Mouse (Mus musculus) liver, adult 2 months (tissue): ENCODE measurements around the gene Prpf18. TPM values are rescaled to one million over a fixed set of nuclear protein-coding genes. Genes with fewer than 3 reads are reported as not detected.

Experiments used
- DNase-seq: peaks from one replicate; pipeline ENCODE4 v3.0.0-alpha.2; 2011; ENCODE audit warnings: low read depth, low spot score; ENCODE audit errors: extremely low read depth
- H3K27ac ChIP-seq: fragments of 200-500 bp; replicated peaks from 2 replicates; pipeline ENCODE4 v1.5.1; 2012; ENCODE audit warnings: low read depth, mild to moderate bottlenecking, control low read depth, inconsistent platforms, low read length; ENCODE audit not compliant: insufficient read depth
- H3K27me3 ChIP-seq: fragments of 200-500 bp; 2 replicates; pipeline ENCODE4 v1.6.1; 2012; ENCODE audit warnings: mild to moderate bottlenecking, moderate library complexity, low read length, inconsistent platforms; ENCODE audit not compliant: control insufficient read depth, insufficient read depth
- H3K36me3 ChIP-seq: fragments of 200-500 bp; 2 replicates; pipeline ENCODE4 v1.6.1; 2012; ENCODE audit warnings: low read length, inconsistent platforms; ENCODE audit not compliant: control insufficient read depth, insufficient read depth
- H3K4me1 ChIP-seq: fragments of 200-500 bp; 2 replicates; pipeline ENCODE4 v1.6.1; 2011; ENCODE audit warnings: low read length; ENCODE audit not compliant: control insufficient read depth, insufficient read depth
- H3K4me3 ChIP-seq: fragments of 200-500 bp; 2 replicates; pipeline ENCODE4 v1.5.1; 2011; ENCODE audit warnings: low read depth, mild to moderate bottlenecking, control low read depth, low read length, moderate library complexity; ENCODE audit not compliant: insufficient read depth
- H3K79me2 ChIP-seq: fragments of 200-500 bp; 2 replicates; pipeline ENCODE4 v1.6.1; 2012; ENCODE audit warnings: inconsistent platforms, mild to moderate bottlenecking, low read length, moderate library complexity; ENCODE audit not compliant: control insufficient read depth, insufficient read depth
- H3K9ac ChIP-seq: fragments of 200-500 bp; 2 replicates; pipeline ENCODE4 v1.6.1; 2012; ENCODE audit warnings: low read depth, mild to moderate bottlenecking, control low read depth, inconsistent platforms, low read length
- CTCF ChIP-seq: fragments of 200-500 bp; IDR thresholded peaks from 2 replicates; pipeline ENCODE4 v1.5.1; 2011; ENCODE audit warnings: low read depth, low read length, control low read depth
- POLR2A ChIP-seq: fragments of 200-500 bp; IDR thresholded peaks from 2 replicates; pipeline ENCODE4 v1.6.1; 2011; ENCODE audit warnings: low read length, control low read depth; ENCODE audit not compliant: insufficient read depth; ENCODE audit errors: extremely low read depth
- WGBS: fragments of 180-500 bp; shearing (Covaris S2); methylation state at CpG from one replicate; pipeline ENCODE4 v1.1.7; 2018; 5-methylcytosine and 5-hydroxymethylcytosine counted together
- polyA plus RNA-seq: library from polyadenylated mRNA; depleted of rRNA; stranded (reverse); fragments of >200 nt; gene quantifications from 2 replicates; pipeline ENCODE4 v1.2.3, GENCODE M21; 2012
- total RNA-seq: library from RNA; depleted of rRNA; stranded (reverse); fragments of >200 nt; gene quantifications from 2 replicates; pipeline ENCODE4 v1.2.3, GENCODE M21; 2014

The Prpf18 gene
- total and polyA plus RNA-seq, 2 experiments: 7.8 to 40.9 TPM

GRCm38 (mm10) chr2:4579357-4580068 is 72.4 kb downstream of the Prpf18 start:
- no peak overlapping the region for H3K9ac ChIP-seq
- DNase-seq: no peak
- TF ChIP-seq CTCF (no peak), POLR2A (no peak)
- peaks cover 2% of the 10 kb centered on the region for H3K4me1 ChIP-seq
- no peaks in the 10 kb centered on the region for H3K79me2 ChIP-seq
- H3K36me3 ChIP-seq: peaks cover 12% of the 10 kb centered on the region; the same call in 1 of the 2 replicates
- WGBS: 75% methylated on average over 8 of the region's 8 CpGs
- H3K27me3 ChIP-seq: no peaks in the 10 kb centered on the region
- H3K4me3 ChIP-seq: no peak overlapping the region
- peak overlapping the region; percentile 54 for H3K27ac ChIP-seq

GRCm38 (mm10) chr2:4578291-4578690 is 73.6 kb downstream of the Prpf18 start:
- Histone ChIP-seq H3K4me3 (no peak overlapping the region), H3K79me2 (no peaks in the 10 kb centered on the region), H3K4me1 (peaks cover 5% of the 10 kb centered on the region), H3K27ac (peak overlapping the region; percentile 31; the same call in 1 of the 2 replicates), H3K36me3 (peaks cover 14% of the 10 kb centered on the region; the same call in 1 of the 2 replicates), H3K9ac (no peak overlapping the region), H3K27me3 (no peaks in the 10 kb centered on the region)
- no peak for DNase-seq
- 59% methylated on average over 5 of the region's 5 CpGs for WGBS
- no peak for TF ChIP-seq POLR2A
- TF ChIP-seq CTCF: no peak

GRCm38 (mm10) chr2:4575975-4576374 is 75.9 kb downstream of the Prpf18 start:
- Histone ChIP-seq H3K27me3 (no peaks in the 10 kb centered on the region), H3K79me2 (no peaks in the 10 kb centered on the region), H3K9ac (no peak overlapping the region), H3K36me3 (peaks cover 14% of the 10 kb centered on the region; the same call in 1 of the 2 replicates), H3K4me3 (no peak overlapping the region), H3K27ac (no peak overlapping the region), H3K4me1 (peaks cover 18% of the 10 kb centered on the region)
- no peak for TF ChIP-seq POLR2A
- no peak for DNase-seq
- WGBS: 90% methylated on average over 7 of the region's 7 CpGs

- H3K27ac ChIP-seq: no peak overlapping the region
- no peak overlapping the region for H3K4me3 ChIP-seq
- WGBS: 85% methylated on average over 2 of the region's 2 CpGs
- DNase-seq: no peak
- no peak overlapping the region for H3K9ac ChIP-seq
- TF ChIP-seq POLR2A: no peak
- TF ChIP-seq CTCF: no peak
- H3K27me3 ChIP-seq: no peaks in the 10 kb centered on the region
- H3K36me3 ChIP-seq: peaks cover 14% of the 10 kb centered on the region; the same call in 1 of the 2 replicates
- H3K4me1 ChIP-seq: peaks cover 17% of the 10 kb centered on the region
- no peaks in the 10 kb centered on the region for H3K79me2 ChIP-seq
These were observed 76.8 kb downstream of the Prpf18 start for GRCm38 (mm10) chr2:4575163-4575562.

- no peak overlapping the region for H3K9ac ChIP-seq
- no peak overlapping the region for H3K27ac ChIP-seq
- no peak for DNase-seq
- no peak overlapping the region for H3K4me3 ChIP-seq
- H3K79me2 ChIP-seq: no peaks in the 10 kb centered on the region
- 93% methylated on average over 5 of the region's 5 CpGs for WGBS
- no peaks in the 10 kb centered on the region for H3K27me3 ChIP-seq
- TF ChIP-seq CTCF: no peak
- no peak for TF ChIP-seq POLR2A
- H3K36me3 ChIP-seq: peaks cover 14% of the 10 kb centered on the region; the same call in 1 of the 2 replicates
- peaks cover 16% of the 10 kb centered on the region for H3K4me1 ChIP-seq
These were observed 77.7 kb downstream of the Prpf18 start for GRCm38 (mm10) chr2:4574251-4574650.

GRCm38 (mm10) chr2:4573386-4573785 is 78.5 kb downstream of the Prpf18 start:
- DNase-seq: no peak
- no peaks in the 10 kb centered on the region for H3K27me3 ChIP-seq
- H3K4me3 ChIP-seq: no peak overlapping the region
- H3K4me1 ChIP-seq: peaks cover 16% of the 10 kb centered on the region
- no peaks in the 10 kb centered on the region for H3K79me2 ChIP-seq
- TF ChIP-seq POLR2A: no peak
- 49% methylated on average over 4 of the region's 4 CpGs for WGBS
- no peak overlapping the region for H3K9ac ChIP-seq
- peaks cover 14% of the 10 kb centered on the region; the same call in 1 of the 2 replicates for H3K36me3 ChIP-seq
- H3K27ac ChIP-seq: 0 out of 2 replicates have a peak overlapping the region, but pooled peaks have one; percentile 3
